ENCODE assay signal across 8 mouse cellular contexts in the genomic region with DNA sequence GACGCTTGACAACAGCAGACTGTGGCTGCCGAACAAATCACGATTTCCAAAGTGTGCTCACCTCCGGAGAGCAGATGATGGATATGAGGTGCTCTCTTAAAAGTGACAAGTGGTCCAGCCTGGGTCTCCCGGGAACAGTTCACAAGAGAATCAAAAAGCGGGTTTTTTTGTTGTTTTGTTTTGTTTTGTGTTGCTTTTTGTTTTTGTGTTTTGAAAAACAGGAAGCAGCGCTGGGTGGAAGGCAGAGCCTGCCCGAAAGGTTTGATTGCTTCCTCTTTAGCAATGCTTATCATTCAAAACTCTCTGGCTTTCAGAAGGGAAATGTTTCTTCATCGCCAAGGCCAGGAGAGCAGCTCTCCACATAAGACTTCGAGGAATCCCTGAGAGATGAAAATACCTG. TPM values are rescaled to one million over a fixed set of nuclear protein-coding genes. Genes with fewer than 3 reads are reported as not detected.
DNase-seq lines count a peak whose midpoint lies in the region; ATAC-seq and TF ChIP-seq lines count a peak whose summit lies in the region.

No protein-coding gene starts in this region.

- peak; percentile 78 for DNase-seq in 416B (ENCODE audit: low read depth)
- no peak for DNase-seq in ES-E14 (ENCODE audit: low read depth, low spot score)
- no peak for DNase-seq in liver, embryonic 11.5 days (ENCODE audit: low spot score)
- no peak for DNase-seq in thymus, postnatal 0 days (ENCODE audit: low spot score)
- DNase-seq in thymus, postnatal 14 days: no peak
- DNase-seq in adrenal gland, postnatal 10 days: no peak

- no peaks in the 10 kb centered on the region for H3K36me3 ChIP-seq in ES-E14 (ENCODE audit: control insufficient read depth, insufficient read depth, low read length, poor library complexity, severe bottlenecking)
- no peaks in the 10 kb centered on the region for H3K36me3 ChIP-seq in forebrain, embryonic 16.5 days (ENCODE audit: control insufficient read depth, insufficient read depth)
- H3K36me3 ChIP-seq in liver, embryonic 11.5 days (ENCODE audit: control insufficient read depth, insufficient read depth, low read length): no peaks in the 10 kb centered on the region
- H3K36me3 ChIP-seq in neural tube, embryonic 14.5 days (ENCODE audit: control insufficient read depth, insufficient read depth, low read length): no peaks in the 10 kb centered on the region

- H3K27ac ChIP-seq in ES-E14 (ENCODE audit: insufficient read depth, low read depth, low read length, poor library complexity, severe bottlenecking): no peak overlapping the region
- H3K27ac ChIP-seq in forebrain, embryonic 16.5 days (ENCODE audit: low read length): peak overlapping the region; percentile 35
- H3K27ac ChIP-seq in liver, embryonic 11.5 days (ENCODE audit: low read depth, low read length): peak overlapping the region; percentile 87
- 0 out of 2 replicates have a peak overlapping the region, but pooled peaks have one; percentile 23 for H3K27ac ChIP-seq in neural tube, embryonic 14.5 days (ENCODE audit: low read depth, low read length)

- peaks cover 1 to 3% of the 10 kb centered on the region in 2 experiments; a peak in 1 of 4 replicates for H3K4me1 ChIP-seq in ES-E14 (ENCODE audit: control insufficient read depth in 2 of 2, insufficient read depth in 2 of 2, low read length in 2 of 2, poor library complexity in 1 of 2)
- H3K4me1 ChIP-seq in forebrain, embryonic 16.5 days (replicated peaks; ENCODE audit: control insufficient read depth, insufficient read depth, low read length): peaks cover 28% of the 10 kb centered on the region
- H3K4me1 ChIP-seq in liver, embryonic 11.5 days (replicated peaks; ENCODE audit: control insufficient read depth, insufficient read depth, low read length): peaks cover 23% of the 10 kb centered on the region
- peaks cover 19% of the 10 kb centered on the region for H3K4me1 ChIP-seq in neural tube, embryonic 14.5 days (ENCODE audit: control insufficient read depth, insufficient read depth, low read length)

- in situ Hi-C loops in ES-E14 (cut with MboI; ENCODE audit: low sequenced_read_pairs in 2 of 2, unreplicated experiment in 2 of 2): no loop called here

- ATAC-seq in forebrain, embryonic 16.5 days: no peak
- ATAC-seq in liver, embryonic 11.5 days (replicated peaks; ENCODE audit: low FRiP score): no peak
- ATAC-seq in neural tube, embryonic 14.5 days (ENCODE audit: low read depth): no peak

- WGBS in forebrain, embryonic 16.5 days: 29% methylated on average over 10 of the region's 10 CpGs
- WGBS in liver, embryonic 11.5 days: 6% methylated on average over 10 of the region's 10 CpGs
- WGBS in neural tube, embryonic 14.5 days: 28% methylated on average over 10 of the region's 10 CpGs

- peak overlapping the region; percentile 46; the same call in 1 of the 2 replicates for H3K9ac ChIP-seq in ES-E14 (ENCODE audit: insufficient read depth, low read depth, low read length, poor library complexity, severe bottlenecking)
- peak overlapping the region; percentile 95 for H3K9ac ChIP-seq in forebrain, embryonic 16.5 days (replicated peaks; ENCODE audit: low read depth, low read length)
- H3K9ac ChIP-seq in liver, embryonic 11.5 days (ENCODE audit: low read depth, low read length): peak overlapping the region; percentile 64
- peak overlapping the region; percentile 43; the same call in 1 of the 2 replicates for H3K9ac ChIP-seq in neural tube, embryonic 14.5 days (replicated peaks; ENCODE audit: low read depth, low read length)

- peak overlapping the region; percentile 95 to 99 for H3K4me3 ChIP-seq in ES-E14 (ENCODE audit: insufficient read depth in 1 of 2, low read depth in 1 of 2, low read length in 2 of 2, poor library complexity in 1 of 2, severe bottlenecking in 1 of 2)
- H3K4me3 ChIP-seq in forebrain, embryonic 16.5 days (replicated peaks; ENCODE audit: low read length): peak overlapping the region; percentile 93
- H3K4me3 ChIP-seq in liver, embryonic 11.5 days (ENCODE audit: low read depth, low read length): peak overlapping the region; percentile 99
- H3K4me3 ChIP-seq in neural tube, embryonic 14.5 days (ENCODE audit: low read depth, low read length): peak overlapping the region; percentile 85

- H3K9me3 ChIP-seq in ES-E14 (ENCODE audit: control insufficient read depth, insufficient read depth, low read depth, low read length): no peaks in the 10 kb centered on the region
- no peaks in the 10 kb centered on the region for H3K9me3 ChIP-seq in forebrain, embryonic 16.5 days (ENCODE audit: control insufficient read depth, low read length)
- no peaks in the 10 kb centered on the region; the same call in 1 of the 2 replicates for H3K9me3 ChIP-seq in liver, embryonic 11.5 days (ENCODE audit: control insufficient read depth, low read length)
- no peaks in the 10 kb centered on the region for H3K9me3 ChIP-seq in neural tube, embryonic 14.5 days (ENCODE audit: control insufficient read depth, low read length)

- no peaks in the 10 kb centered on the region for H3K27me3 ChIP-seq in forebrain, embryonic 16.5 days (replicated peaks; ENCODE audit: control insufficient read depth, insufficient read depth, low read length)
- no peaks in the 10 kb centered on the region for H3K27me3 ChIP-seq in liver, embryonic 11.5 days (replicated peaks; ENCODE audit: control insufficient read depth, insufficient read depth, low read length)
- H3K27me3 ChIP-seq in neural tube, embryonic 14.5 days (ENCODE audit: control insufficient read depth, insufficient read depth, low read length): no peaks in the 10 kb centered on the region; the same call in 1 of the 2 replicates

- peak overlapping the region; percentile 79 for H3K4me2 ChIP-seq in forebrain, embryonic 16.5 days (ENCODE audit: low read length)
- H3K4me2 ChIP-seq in liver, embryonic 11.5 days: peak overlapping the region; percentile 94
- peak overlapping the region; percentile 92 for H3K4me2 ChIP-seq in neural tube, embryonic 14.5 days (ENCODE audit: low read depth, low read length)

TF ChIP-seq in ES-E14, 5 proteins besides CTCF, POLR2A, EP300 and RAD21:
- TF ChIP-seq ZNF384 (IDR thresholded peaks at IDR 0.05; ENCODE audit: low read depth, low read length): no peak
- TF ChIP-seq HCFC1 (IDR thresholded peaks at IDR 0.05; ENCODE audit: borderline replicate concordance, insufficient read depth, low read length): no peak
- no peak for TF ChIP-seq CHD2 (IDR thresholded peaks at IDR 0.05; ENCODE audit: low read depth, low read length)
- TF ChIP-seq ZC3H11A (IDR thresholded peaks at IDR 0.05; ENCODE audit: borderline replicate concordance, low read depth, low read length): no peak
- no peak for TF ChIP-seq MAFK (IDR thresholded peaks at IDR 0.05; ENCODE audit: insufficient read depth, low read depth, low read length)

RNA-seq across cellular contexts. Expression of gene Cebpg, which starts 0.6 kb away (rescaled TPM):
- 12.8 and 14.0 TPM in 2 replicates for total RNA-seq in ES-E14 (2012; rRNA removed)
- polyA plus RNA-seq in forebrain, embryonic 16.5 days (2015; fragmentation: Nextera tagmentation; extraction: Ambion mirVana): 48.4 and 54.8 TPM in 2 replicates
- polyA plus RNA-seq in liver, embryonic 11.5 days (2014; fragmentation: Nextera tagmentation; extraction: Ambion mirVana): 25.6 and 26.2 TPM in 2 replicates
- 27.2 and 32.4 TPM in 2 replicates for polyA plus RNA-seq in neural tube, embryonic 14.5 days (2014; fragmentation: Nextera tagmentation; extraction: Ambion mirVana)
- 40.5 and 43.7 TPM in 2 replicates for polyA plus RNA-seq in thymus, postnatal 0 days (2015; fragmentation: Nextera tagmentation; extraction: Ambion mirVana)
- total RNA-seq in adrenal gland, postnatal 10 days (2021): 10 to 100 TPM; 41.6 to 51.3 TPM

Comparison
In these comparisons a context has a peak if more than half of its experiments do, and no peak if none do; other contexts are left out.
1. H3K9ac ChIP-seq: peak in every context shown above with its lines; median percentile 95 in forebrain, embryonic 16.5 days; 64 in liver, embryonic 11.5 days; 46 in ES-E14; 43 in neural tube, embryonic 14.5 days.